Mouse (Mus musculus): ENCODE measurements around the gene Cd300a. TPM values are rescaled to one million over a fixed set of nuclear protein-coding genes. Genes with fewer than 3 reads are reported as not detected.
A peak's percentile ranks its signal among the peaks of the same experiment; 100 is the strongest.

Gene Cd300a
- polyA plus RNA-seq, 1 experiment from 2014 or later: 9.7 TPM

- no peaks in the 10 kb centered on the region for H3K36me3 ChIP-seq (replicated peaks; ENCODE audit: insufficient read depth, low read length)
- no peaks in the 10 kb centered on the region for H3K9me3 ChIP-seq (ENCODE audit: low read length)
- no peak overlapping the region for H3K4me2 ChIP-seq (ENCODE audit: low read depth, low read length)
- H3K27me3 ChIP-seq (ENCODE audit: insufficient read depth, low read length): no peaks in the 10 kb centered on the region
- H3K4me3 ChIP-seq (ENCODE audit: low read depth, low read length): no peak overlapping the region
- TF ChIP-seq EP300 (IDR thresholded peaks at IDR 0.05; ENCODE audit: low read depth) (no peak), CTCF (IDR thresholded peaks at IDR 0.05; ENCODE audit: low read depth) (no peak)
- no peak overlapping the region for H3K27ac ChIP-seq (ENCODE audit: low read depth)
- 79% methylated on average over 21 of the region's 21 CpGs for WGBS (ENCODE audit: insufficient replicate concordance)
- ATAC-seq (no peak), DNase-seq (no peak)
- no peak overlapping the region for H3K9ac ChIP-seq (replicated peaks)
- peaks cover 33% of the 10 kb centered on the region for H3K4me1 ChIP-seq (ENCODE audit: insufficient read depth)
These were observed 25.9 kb upstream of the Cd300a start for GRCm38 (mm10) chr11:114863918-114864420.

GRCm38 (mm10) chr11:114865999-114866398, 23.8 kb upstream of the Cd300a start:
- DNase-seq: no peak
- 58% methylated on average over 5 of the region's 5 CpGs for WGBS (ENCODE audit: insufficient replicate concordance)
- no peak overlapping the region for H3K9ac ChIP-seq (replicated peaks)
- H3K27me3 ChIP-seq (ENCODE audit: insufficient read depth, low read length): no peaks in the 10 kb centered on the region
- 0 out of 2 replicates have a peak, but pooled peaks have one; percentile 2 for ATAC-seq
- H3K4me2 ChIP-seq (ENCODE audit: low read depth, low read length): no peak overlapping the region
- peak overlapping the region; percentile 91 for H3K27ac ChIP-seq (ENCODE audit: low read depth)
- no peak for TF ChIP-seq EP300 (IDR thresholded peaks at IDR 0.05; ENCODE audit: low read depth)
- no peak for TF ChIP-seq CTCF (IDR thresholded peaks at IDR 0.05; ENCODE audit: low read depth)
- H3K4me1 ChIP-seq (ENCODE audit: insufficient read depth): peaks cover 33% of the 10 kb centered on the region
- peaks cover 7% of the 10 kb centered on the region for H3K36me3 ChIP-seq (replicated peaks; ENCODE audit: insufficient read depth, low read length)
- H3K4me3 ChIP-seq (ENCODE audit: low read depth, low read length): no peak overlapping the region
- no peaks in the 10 kb centered on the region for H3K9me3 ChIP-seq (ENCODE audit: low read length)

- no peak overlapping the region for H3K4me3 ChIP-seq (ENCODE audit: low read depth, low read length)
- peaks cover 10% of the 10 kb centered on the region for H3K36me3 ChIP-seq (replicated peaks; ENCODE audit: insufficient read depth, low read length)
- H3K4me1 ChIP-seq (ENCODE audit: insufficient read depth): peaks cover 33% of the 10 kb centered on the region
- ATAC-seq (peak; percentile 91), DNase-seq (peak; percentile 79)
- H3K27me3 ChIP-seq (ENCODE audit: insufficient read depth, low read length): no peaks in the 10 kb centered on the region
- no peaks in the 10 kb centered on the region for H3K9me3 ChIP-seq (ENCODE audit: low read length)
- H3K27ac ChIP-seq (ENCODE audit: low read depth): peak overlapping the region; percentile 91
- TF ChIP-seq CTCF (IDR thresholded peaks at IDR 0.05; ENCODE audit: low read depth) (no peak), EP300 (IDR thresholded peaks at IDR 0.05; ENCODE audit: low read depth) (peak; percentile 69)
- 40% methylated on average over 10 of the region's 10 CpGs for WGBS (ENCODE audit: insufficient replicate concordance)
- H3K4me2 ChIP-seq (ENCODE audit: low read depth, low read length): peak overlapping the region; percentile 50
- H3K9ac ChIP-seq (replicated peaks): 0 out of 2 replicates have a peak overlapping the region, but pooled peaks have one; percentile 18
These were observed 23.1 kb upstream of the Cd300a start for GRCm38 (mm10) chr11:114866486-114867360.

GRCm38 (mm10) chr11:114867361-114868235, 22.2 kb upstream of the Cd300a start:
- peak; percentile 69 for ATAC-seq
- Histone ChIP-seq H3K9ac (replicated peaks) (0 out of 2 replicates have a peak overlapping the region, but pooled peaks have one; percentile 18), H3K27ac (ENCODE audit: low read depth) (peak overlapping the region; percentile 91)

GRCm38 (mm10) chr11:114868280-114868679, 21.6 kb upstream of the Cd300a start:
- no peak overlapping the region for H3K4me2 ChIP-seq (ENCODE audit: low read depth, low read length)
- WGBS (ENCODE audit: insufficient replicate concordance): 75% methylated on average over 12 of the region's 12 CpGs
- H3K4me1 ChIP-seq (ENCODE audit: insufficient read depth): peaks cover 37% of the 10 kb centered on the region
- H3K27me3 ChIP-seq (ENCODE audit: insufficient read depth, low read length): no peaks in the 10 kb centered on the region
- DNase-seq (no peak), ATAC-seq (no peak)
- no peaks in the 10 kb centered on the region for H3K9me3 ChIP-seq (ENCODE audit: low read length)
- TF ChIP-seq CTCF (IDR thresholded peaks at IDR 0.05; ENCODE audit: low read depth) (0 out of 2 replicates have a peak, but pooled peaks have one; percentile 8), EP300 (IDR thresholded peaks at IDR 0.05; ENCODE audit: low read depth) (no peak)
- no peak overlapping the region for H3K4me3 ChIP-seq (ENCODE audit: low read depth, low read length)
- peaks cover 13% of the 10 kb centered on the region for H3K36me3 ChIP-seq (replicated peaks; ENCODE audit: insufficient read depth, low read length)
- no peak overlapping the region for H3K9ac ChIP-seq (replicated peaks)
- H3K27ac ChIP-seq (ENCODE audit: low read depth): no peak overlapping the region

More at GRCm38 (mm10) chr11:114867361-114868235, 22.2 kb upstream of the Cd300a start:
- TF ChIP-seq EP300 (IDR thresholded peaks at IDR 0.05; ENCODE audit: low read depth): no peak; the same call in 1 of the 2 replicates
- TF ChIP-seq CTCF (IDR thresholded peaks at IDR 0.05; ENCODE audit: low read depth): no peak
- Histone ChIP-seq H3K4me2 (ENCODE audit: low read depth, low read length) (peak overlapping the region; percentile 50), H3K4me3 (ENCODE audit: low read depth, low read length) (no peak overlapping the region), H3K36me3 (replicated peaks; ENCODE audit: insufficient read depth, low read length) (peaks cover 10% of the 10 kb centered on the region), H3K9me3 (ENCODE audit: low read length) (no peaks in the 10 kb centered on the region), H3K27me3 (ENCODE audit: insufficient read depth, low read length) (no peaks in the 10 kb centered on the region), H3K4me1 (ENCODE audit: insufficient read depth) (peaks cover 33% of the 10 kb centered on the region)
- peak; percentile 49 for DNase-seq
- 43% methylated on average over 11 of the region's 11 CpGs for WGBS (ENCODE audit: insufficient replicate concordance)
